Mouse (Mus musculus): Measurements from ENCODE around the gene Pabpc4.

DNA sequence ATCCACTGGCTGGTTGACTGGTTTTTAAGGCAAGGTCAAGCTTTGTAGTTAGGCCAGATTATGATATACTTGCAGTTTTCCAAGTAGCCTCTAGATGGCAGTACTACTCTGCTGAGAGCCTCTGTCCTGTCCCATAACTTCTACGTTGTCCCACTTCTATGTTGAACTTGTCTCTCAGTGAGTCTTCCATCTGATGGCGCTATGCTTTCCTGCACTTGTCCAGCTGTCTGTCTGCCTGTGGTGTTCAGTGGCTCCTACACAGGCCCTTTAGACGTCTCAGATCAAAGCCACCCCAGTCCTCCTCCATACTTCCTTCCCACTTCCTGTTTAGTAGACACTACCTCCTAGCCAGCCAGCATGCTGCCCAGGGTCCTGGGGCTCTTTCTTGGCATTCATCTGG, 43.6 kb downstream of the Pabpc4 start:
- TF ChIP-seq CTCF (IDR thresholded peaks at IDR 0.05; ENCODE audit: control insufficient read depth, insufficient read depth, insufficient read length) (peak; percentile 27), MYOG (IDR thresholded peaks at IDR 0.05; ENCODE audit: control insufficient read depth, extremely low read depth, insufficient read length) (no peak), FOSL1 (IDR thresholded peaks at IDR 0.05; ENCODE audit: insufficient read depth, low read length, poor library complexity, severe bottlenecking) (no peak), MYOD1 (IDR thresholded peaks at IDR 0.05; ENCODE audit: control insufficient read depth, insufficient read length, low read depth) (no peak), USF1 (IDR thresholded peaks at IDR 0.05; ENCODE audit: low read depth) (no peak), MAX (IDR thresholded peaks at IDR 0.05) (no peak), CEBPB (IDR thresholded peaks at IDR 0.05; ENCODE audit: low read depth) (no peak)

All from C2C12 (cell line).